Mouse (Mus musculus) urinary bladder, postnatal 10 days (tissue): Measurements from ENCODE around the gene Tmem95.
A peak's percentile ranks its signal among the peaks of the same experiment; 100 is the strongest.
"Not testable (repeated sequence)": the region's sequence is repeated elsewhere in the genome, so short reads cannot be mapped to it uniquely, and the experiment has no call there.

Experiments
- DNase-seq: peaks from one replicate; pipeline ENCODE4 v3.0.0; 2022; ENCODE audit warnings: low spot score

The Tmem95 gene

DNA sequence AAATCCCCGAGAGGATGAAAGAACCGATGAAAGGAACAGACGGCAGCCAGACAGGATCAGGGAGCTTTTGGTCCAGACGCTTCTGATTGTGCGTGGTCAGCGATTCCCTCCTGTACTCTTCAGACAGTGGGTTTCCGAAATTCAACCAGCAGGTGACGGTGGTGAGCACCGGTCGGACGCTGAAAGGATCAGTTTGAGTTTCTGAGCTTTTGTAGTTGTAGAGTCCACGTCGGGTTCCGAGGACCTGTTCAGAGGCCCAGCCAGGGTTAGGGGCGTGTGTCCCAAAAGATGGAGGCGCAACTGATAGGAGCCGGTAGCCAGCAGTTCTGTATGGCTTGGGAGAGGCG is 2.7 kb upstream of the Tmem95 start:
- no peak for DNase-seq

DNA sequence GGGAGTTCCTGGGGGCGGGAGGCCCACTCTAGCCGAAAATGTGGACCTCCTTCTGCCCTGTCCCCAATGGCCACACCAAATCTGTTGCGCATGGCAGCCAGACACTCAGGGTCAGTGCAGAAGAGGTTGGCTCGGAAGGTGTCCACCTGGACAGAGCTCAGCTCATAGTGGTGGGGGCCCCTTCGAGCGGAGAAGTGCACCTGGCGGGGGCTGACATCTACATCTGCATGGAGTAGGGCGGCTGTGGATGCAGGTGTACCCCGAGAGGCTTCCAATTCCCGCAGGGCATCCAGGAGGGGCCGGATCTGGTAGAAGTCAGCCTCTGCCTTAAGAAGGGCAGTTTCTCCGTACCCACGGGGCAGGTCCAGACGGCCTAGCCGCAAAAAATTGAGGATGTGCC is 1.9 kb upstream of the Tmem95 start:
- no peak for DNase-seq

DNA sequence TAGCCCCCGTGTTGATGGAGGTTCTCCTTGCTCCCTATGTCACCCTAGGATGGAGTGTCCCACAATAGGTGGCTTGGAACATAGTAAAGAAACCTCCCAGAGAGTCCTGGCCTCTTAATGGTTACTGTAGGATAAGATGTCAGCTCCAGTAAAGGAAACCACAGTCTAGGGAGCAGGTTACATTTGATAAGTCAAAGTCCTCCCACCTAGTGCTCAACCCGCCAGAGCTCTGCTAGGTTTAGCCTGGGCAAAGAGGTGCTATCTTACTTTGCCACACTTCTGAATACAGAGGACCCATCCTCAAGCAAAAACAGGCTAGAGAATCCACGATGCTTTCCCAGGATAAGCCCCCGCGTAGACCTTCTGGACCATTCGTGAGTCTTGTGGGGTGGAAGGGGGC is 1.1 kb upstream of the Tmem95 start:
- DNase-seq = no peak

DNA sequence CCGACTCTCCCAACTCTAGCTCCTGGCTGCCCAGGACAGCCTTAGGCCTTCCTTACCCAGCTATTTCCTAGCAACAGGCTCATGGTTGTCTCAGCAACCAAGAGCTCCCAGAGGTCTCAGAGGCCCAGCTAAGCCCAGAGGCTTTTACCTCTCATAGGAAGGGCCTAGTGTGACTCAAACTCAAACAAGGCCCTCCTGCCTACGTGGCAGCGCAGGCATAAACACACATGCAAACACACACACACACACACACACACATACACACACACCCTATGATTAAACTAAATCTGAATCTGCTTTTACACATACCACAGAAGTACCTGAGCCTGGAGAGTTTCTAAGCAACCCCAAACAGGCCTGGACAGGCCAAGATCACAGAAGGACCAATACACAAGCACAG is 581 bp upstream of the Tmem95 start:
- no peak for DNase-seq

DNA sequence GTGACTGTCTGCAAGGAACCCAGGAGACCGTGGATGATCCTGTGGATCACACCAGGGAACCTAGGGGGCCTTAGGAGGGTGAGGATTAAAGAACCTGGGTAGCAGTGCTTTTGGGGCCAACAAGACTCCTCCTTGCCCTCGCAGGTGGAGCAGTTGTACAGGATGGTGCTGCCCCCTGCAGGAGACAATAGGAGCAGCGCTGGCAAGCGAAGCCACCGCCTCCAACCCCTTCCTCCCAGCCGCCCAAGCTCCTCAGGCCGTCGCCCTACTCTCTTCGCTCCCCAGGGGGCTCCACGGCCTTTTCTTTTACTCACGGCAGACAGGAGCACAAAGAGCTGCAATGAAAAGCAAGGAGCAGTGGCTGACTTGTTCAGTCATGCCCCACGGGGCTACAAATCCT is 951 bp downstream of the Tmem95 start:
- DNase-seq = peak; percentile 55

DNA sequence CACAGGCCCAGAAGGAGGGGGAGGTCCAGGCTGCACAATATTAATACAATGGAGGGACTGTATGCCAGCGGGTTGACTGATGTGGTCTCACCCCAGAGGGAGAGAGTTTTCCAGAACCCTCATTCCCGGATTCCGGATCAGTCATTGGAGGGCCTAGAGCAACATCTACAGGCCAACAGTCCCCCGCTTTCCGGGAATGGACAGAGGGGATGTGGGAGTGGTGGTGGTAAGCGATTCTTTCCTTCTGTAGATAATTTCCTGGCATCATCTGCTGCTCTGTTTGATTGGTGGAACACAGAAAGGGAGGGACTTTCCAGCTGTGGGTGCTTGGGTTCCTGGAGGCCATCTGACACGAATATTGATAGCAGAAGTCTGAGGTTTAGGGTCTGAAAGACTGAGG is 1.6 kb downstream of the Tmem95 start:
- no peak for DNase-seq

DNA sequence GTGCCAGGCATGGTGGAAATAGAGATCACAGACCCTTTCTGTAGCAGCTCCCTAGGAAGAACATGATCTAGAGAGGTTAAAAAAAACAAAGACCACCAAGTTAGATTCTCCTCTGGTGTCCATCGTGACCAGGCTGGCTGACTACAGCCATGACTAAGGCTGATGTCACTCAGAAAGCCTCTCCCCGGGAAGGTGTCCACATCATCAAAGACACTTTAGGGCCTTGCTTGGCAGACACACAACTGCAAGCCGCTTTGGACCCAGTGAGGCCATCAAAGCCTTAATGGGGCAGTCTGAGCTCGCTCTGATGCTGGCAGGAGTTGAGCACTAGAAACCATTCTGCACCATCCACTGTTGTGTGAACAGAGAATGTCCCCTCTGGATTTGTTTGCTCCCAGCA is 5.4 kb downstream of the Tmem95 start:
- no peak for DNase-seq

DNA sequence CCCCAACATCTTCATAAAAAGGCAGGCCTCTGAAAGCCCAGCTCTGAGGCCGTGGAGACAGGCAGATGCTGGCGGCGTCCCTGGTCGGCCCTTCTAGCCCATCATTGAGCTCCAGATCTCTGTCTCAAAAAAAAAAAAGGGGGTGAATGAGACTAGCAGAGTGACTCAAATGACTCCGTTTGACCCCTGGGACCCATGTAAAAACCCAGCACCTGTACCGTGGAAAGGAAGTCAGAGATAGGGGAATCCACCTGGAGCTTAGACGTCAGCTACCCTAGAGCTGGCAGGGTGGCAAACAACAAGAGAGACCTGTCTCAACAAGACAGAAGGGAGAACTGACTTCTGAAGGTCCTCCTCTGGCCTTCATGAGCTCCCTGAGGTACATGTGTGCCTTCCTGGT is 6.0 kb downstream of the Tmem95 start:
- DNase-seq = no peak

DNA sequence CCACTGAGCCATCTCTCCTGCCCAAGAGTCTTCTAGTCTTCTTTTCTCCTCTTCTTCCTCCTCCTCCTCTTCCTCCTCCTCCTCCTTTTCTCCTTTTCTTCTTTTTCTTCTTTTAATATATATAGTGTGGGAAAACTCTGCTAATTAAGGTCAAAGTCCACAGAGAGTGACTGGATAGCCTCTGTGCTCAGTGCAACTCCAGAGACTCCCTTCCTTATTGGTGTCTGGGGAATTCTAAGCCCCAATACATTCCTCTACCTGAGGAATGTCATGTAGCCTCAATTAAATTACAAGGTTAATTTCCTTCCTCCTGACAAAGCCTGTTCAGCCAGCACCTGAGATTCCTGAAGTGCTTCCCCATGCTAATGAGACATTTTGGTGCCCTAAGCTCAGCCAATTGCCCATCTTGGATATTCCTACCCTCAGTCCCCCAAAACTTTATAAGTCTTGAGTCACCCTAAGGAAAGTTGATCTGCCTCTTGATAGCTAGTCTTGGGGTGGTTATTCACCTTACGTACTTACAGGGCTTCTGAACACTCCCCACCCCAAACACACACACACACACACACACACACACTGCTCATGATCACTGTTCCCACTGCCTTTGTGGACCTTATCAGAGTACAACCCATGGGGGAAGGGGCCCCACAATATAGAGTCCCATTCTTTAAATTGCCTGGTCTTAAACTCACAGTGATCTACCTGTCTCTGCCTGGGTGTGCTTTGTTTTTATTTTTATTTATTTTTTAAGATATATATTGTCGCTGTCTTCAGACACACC is 7.3 kb downstream of the Tmem95 start:
- DNase-seq = no peak

DNA sequence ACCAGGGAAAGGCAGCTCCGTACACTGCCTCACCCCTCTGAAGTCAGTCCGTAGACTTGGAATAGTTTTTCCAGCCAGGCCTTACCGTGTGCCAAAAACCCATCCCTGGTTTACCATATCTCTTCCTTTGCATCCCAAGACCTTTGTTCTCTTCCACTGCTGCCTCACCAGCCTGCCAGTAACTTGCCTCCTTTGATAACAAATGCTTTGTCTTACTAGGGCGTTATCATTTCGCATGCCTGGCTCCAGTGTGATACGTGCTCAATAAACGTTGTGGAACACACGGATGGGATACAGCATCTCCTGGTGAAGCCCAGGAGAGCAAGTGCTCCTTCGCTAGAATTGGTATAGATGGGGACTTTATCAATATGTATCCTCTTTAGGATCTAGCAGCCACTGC is 10.5 kb downstream of the Tmem95 start:
- DNase-seq = no peak

DNA sequence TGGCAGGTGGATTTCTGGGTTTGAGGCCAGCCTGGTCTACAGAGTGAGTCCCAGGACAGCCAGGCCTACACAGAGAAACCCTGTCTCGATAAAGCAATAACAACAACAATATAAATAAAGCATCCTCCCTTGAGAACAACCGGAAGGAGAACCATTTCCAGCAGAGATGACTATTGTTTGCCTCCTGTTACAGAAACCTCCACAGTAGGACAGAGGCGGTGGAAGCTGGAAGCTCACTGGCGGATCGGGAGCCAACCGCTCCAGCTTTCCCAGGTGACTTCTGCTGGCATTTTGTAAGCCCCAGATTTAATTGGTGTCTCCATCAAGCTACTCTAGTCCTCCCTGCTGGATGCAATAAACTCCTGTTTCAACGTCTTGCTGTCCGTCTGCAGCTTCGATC is 12.3 kb downstream of the Tmem95 start:
- DNase-seq = no peak

DNA sequence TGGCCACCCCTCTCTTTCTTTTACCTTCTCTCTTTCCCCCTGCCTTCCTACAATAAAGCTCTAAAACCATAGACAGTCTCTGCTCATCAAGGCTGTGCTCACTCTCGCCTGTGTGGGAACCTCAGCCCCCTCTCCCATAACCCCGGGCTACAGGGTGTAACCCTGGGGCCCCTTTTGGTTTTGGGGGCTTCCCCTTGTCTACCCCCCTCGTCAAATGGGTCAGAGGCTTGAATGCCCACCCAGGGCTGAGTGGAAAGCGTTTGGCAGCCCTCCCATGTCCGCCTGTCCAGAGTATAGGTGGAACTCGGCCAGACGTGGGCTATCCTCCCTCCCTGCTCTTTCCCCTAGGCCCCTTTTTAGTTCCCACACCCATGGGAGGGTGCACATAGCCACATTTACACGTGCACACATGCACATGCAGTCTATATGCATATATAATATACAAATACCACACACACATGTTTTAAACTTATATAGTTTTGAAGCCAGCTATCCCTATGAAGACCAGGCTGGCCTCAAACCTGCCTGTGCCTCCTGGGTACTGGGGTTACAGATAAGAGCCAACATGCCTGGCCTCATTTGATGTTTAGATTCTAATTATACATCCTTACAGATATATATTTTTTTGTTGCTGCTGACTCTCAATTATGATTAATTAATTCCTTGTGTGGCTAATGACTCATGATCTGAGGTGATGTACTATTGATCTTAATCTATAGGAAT is 13.5 kb downstream of the Tmem95 start:
- no peak for DNase-seq

DNA sequence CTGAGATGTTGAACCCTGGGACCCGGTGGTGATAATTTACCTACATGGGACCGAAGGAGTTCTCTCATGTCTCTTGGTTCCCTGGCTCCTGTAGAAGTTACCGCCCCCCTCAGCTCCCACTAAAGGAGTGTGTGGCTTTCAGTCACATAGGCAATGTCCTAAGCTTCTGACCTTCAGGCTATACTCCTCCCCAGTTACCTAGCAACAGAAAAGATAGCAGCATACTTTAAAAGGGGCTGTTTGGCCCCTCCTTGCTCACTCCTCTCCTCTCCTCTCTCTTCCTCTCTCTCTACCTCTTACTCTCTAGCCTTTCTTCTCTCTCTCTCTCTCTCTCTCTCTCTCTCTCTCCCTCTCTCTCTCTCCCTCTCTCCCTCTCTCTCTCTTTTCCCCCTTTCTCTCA is 14.1 kb downstream of the Tmem95 start:
- not testable (repeated sequence) for DNase-seq

DNA sequence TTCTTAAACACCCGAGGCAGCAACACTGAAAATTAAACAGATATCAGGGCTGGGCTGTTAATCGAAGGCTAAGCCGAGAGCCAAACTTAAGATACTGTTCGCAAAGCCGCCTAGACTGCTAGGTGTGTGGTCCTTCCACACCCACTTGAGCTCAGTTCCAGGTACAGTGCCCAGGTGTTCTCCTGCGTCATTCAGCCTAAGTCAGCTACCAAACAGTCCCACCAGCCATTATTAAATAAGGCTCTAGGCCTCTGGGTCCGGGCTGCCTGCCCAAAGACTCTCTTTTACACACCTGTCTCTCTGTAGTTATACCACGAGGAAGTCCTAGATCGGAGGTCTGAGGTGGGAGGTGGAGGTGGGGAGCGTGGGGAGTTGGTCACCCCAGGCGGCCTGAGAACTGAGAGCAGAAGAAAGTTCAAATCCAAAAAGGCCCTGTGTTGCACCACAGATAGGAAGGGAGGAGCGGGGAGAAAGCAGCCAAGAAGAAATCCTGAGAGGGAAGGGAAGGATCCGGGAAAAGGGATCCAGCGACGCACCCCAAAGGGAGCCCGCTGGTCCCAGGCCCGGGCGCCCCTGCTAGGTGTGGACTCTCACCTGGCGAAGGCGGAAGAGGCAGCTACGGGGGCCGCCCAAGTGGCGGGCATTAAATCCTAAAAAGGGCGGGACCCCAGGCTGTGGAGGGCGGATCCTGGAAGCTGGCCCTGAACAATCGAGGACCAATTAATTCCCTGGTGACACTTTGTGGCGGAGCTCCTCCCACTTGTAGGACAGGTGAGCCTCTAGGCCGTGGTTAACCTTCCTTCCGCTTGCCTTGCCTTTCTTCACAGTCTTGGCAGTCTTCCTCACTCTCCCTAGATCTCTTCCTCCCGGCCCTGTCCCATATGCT is 19.5 kb downstream of the Tmem95 start, which contains the start of gene Tnk1:
TSS of gene Tnk1 (minus strand) at position 618 of the 886 bp plus-strand sequence.
- no peak for DNase-seq

DNA sequence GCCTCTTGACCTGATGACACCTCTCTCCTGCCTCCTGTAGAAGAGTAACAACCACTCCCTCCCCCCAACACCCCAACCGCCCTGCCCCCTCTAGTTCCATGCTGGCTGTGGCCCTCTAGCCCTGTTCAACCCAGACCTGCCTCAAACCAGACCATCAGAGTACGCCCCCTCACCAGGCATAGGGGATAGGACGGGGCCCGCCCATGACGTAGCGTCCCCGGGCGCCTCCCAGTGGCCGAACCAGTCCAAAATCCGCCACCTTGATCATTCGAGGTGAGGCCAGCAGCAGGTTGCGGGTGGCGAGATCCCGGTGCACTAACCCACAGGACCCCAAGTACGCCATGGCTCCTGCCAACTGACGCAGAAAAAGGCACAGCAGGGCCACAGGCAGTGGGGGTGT is 22.5 kb downstream of the Tmem95 start:
- DNase-seq = no peak

DNA sequence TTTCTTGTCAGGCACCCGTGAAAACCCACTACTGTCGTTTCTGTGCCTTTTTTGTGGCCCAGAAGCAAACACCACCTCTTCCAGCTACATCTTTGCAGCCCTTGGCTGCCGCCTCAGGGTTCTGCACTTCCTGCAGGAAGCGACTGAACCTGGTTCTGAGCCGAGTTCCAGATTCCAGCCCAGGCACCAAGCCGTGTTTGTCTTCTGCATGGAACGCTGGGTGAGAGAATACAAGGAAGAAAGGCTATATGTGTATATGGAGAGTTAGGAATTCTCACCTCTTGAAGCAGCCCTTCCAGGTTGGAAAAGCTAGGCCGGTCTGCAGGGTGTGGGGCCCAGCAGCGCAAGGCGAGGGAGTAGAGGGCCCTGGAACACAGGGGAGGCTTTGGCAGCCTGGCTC is 23.1 kb downstream of the Tmem95 start:
- DNase-seq = no peak

DNA sequence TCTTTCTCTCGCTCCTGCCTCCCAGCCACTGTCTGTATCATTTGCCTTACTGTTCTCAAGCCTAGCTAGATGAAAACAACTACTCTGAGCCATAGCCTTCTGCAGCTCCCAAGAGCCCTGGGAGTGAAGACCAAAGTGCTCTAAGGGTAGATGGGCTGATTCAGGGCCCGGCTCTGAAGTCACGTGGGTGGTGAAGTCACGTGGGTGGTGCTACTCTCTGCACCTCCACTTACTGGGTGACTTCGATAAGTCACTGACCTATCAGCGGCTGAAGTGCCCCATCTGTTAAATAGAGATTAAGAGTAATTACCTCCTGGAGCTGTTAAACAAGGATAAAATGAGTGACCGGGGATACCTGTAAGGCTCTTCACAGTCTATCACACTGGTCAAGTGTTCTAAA is 23.8 kb downstream of the Tmem95 start:
- no peak for DNase-seq

DNA sequence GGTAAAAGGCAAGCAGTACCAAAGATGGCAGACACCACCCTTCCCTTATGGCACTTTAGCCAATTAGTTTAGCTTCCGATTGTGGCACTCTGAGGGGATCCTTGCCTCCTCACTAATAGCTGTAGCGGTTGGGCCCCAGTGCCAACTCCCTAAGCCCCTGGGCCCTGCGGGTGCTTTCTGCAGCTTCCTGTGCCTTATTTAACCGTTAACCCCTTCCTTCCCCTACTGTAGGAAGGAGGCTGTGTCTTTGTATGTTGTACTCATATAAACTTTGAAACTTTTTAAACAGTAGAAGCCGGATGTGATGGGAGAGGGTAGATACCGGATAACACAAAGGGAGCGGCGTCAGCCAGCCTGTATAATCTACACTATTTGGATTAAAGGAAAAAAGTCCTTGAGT is 27.1 kb downstream of the Tmem95 start:
- no peak for DNase-seq

DNA sequence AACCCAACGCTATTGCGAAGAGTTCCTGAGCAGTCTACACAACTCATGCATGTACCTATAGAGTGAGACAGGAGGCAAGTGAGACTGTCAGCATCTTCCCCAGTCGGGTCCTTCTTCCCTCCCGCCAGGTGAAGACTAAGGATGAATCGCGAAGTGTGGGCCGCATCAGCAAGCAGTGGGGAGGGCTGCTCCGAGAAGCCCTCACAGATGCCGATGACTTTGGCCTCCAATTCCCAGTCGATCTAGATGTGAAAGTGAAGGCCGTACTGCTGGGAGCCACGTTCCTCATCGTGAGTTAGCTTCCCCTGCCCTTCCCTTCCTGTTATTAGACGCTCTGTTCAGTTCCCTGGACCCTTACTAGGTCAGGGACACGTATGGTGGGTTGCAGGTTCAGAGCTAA is 27.9 kb downstream of the Tmem95 start:
- no peak for DNase-seq

DNA sequence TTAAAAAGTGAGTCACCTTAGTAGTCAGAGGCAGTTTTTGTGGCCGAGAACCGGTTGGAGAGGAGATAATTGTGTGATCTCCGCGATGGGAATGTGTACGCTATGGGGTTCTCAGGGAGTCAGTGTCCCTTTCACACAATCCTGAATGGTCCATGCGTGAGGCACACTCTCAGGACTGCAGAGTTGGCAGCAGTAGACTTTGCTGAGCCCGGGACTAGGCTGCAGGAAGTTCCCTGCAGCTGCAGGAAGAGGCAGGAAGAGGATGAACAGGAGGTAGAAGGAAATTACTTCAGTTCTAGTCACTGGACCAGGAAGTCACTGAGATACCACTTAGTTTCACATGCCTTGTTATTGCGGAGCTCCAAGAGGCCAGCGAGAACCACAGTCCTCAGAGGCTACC is 28.7 kb downstream of the Tmem95 start:
- DNase-seq = no peak

DNA sequence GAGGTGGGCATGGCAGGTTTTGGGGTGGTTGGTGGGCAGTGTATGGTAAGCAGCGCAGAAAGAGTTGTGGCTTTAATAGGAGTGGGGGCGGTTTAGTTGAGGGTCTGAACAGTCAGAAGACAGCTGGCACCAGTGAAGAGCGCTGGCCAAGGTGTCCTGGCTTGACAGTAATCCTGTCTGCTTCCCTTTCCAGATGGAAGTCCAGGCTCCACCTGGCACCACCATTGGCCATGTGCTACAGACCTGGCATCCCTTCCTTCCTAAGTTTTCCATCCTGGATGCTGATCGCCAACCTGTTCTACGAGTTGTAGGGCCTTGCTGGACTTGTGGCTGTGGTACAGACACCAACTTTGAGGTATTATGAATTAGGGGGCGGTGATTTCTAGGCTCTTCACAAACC is 29.8 kb downstream of the Tmem95 start:
- DNase-seq = no peak

DNA sequence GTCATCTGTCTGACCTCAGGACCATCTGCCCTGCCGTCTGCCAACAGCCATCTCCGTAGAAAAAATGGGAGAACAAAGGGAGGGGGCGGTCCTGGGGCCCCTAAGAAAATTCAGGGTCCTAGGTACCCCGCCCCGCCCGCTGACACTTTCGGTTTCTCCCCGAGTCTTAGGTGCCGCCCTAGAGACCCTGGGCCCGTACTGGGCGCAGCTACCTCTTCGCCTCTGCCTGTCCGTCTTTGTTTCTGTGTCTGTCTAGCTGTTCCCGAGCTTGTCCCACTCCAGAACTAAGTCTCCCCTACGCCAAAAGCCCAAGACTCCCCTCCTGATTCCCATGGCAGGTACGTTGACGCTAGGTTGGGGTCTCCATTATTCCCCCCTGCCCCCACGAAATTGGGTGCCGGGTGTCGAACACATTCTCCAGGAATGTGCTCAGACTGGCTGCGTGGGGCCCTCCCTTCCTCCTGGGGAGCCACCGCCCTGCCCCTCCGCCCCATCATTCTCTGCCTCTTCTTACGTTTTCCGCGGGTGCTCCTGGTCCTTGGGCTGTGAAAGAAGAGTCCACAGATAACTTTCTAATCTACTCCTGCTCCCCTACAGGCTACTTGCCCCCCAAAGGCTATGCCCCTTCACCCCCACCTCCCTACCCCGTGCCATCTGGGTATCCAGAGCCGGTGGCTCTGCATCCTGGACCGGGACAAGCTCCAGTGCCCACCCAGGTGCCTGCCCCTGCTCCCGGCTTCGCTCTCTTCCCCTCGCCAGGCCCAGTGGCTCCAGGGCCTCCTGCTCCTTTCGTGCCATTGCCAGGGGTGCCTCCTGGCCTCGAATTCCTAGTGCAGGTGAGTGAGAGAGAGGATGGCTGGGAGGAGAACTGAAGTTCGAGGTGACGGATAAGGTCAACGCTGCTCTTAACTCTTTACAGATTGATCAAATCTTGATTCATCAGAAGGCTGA is 30.8 kb downstream of the Tmem95 start:
- no peak for DNase-seq
